Mouse (Mus musculus) natural killer cell, adult 2 months (primary cell): ENCODE results near the gene Gsdma3.
"Not testable (repeated sequence)": the region's sequence is repeated elsewhere in the genome, so short reads cannot be mapped to it uniquely, and the experiment has no call there.

Source experiments
- DNase-seq, 2 experiments: peaks; one replicate each; pipeline ENCODE4 v3.0.0; 2022; ENCODE audit warnings: low spot score in 2 of 2

Gsdma3 gene

GRCm38 (mm10) chr11:98595955-98596354, 30.2 kb upstream of the Gsdma3 start:
- DNase-seq = peak; percentile 26 to 52

- DNase-seq = peak; percentile 68 to 80
Measured at GRCm38 (mm10) chr11:98597363-98597762, 28.8 kb upstream of the Gsdma3 start.

- no peak for DNase-seq
Measured at GRCm38 (mm10) chr11:98597991-98598390, 28.2 kb upstream of the Gsdma3 start, which contains the start of gene Lrrc3c. Gene Lrrc3c, plus strand, starts transcription at chr11:98598291.

- DNase-seq = no peak
Measured at GRCm38 (mm10) chr11:98598851-98599290, 27.3 kb upstream of the Gsdma3 start.

GRCm38 (mm10) chr11:98599291-98599690, 26.9 kb upstream of the Gsdma3 start:
- DNase-seq = no peak

GRCm38 (mm10) chr11:98602090-98602690, 24.0 kb upstream of the Gsdma3 start:
- no peak for DNase-seq

GRCm38 (mm10) chr11:98603953-98604352, 22.2 kb upstream of the Gsdma3 start:
- DNase-seq = no peak

GRCm38 (mm10) chr11:98604911-98605310, 21.2 kb upstream of the Gsdma3 start:
- DNase-seq = not testable (repeated sequence)

- DNase-seq = peak; percentile 36 to 37
Measured at GRCm38 (mm10) chr11:98606763-98607162, 19.4 kb upstream of the Gsdma3 start.

GRCm38 (mm10) chr11:98620791-98621190, 5.4 kb upstream of the Gsdma3 start:
- no peak for DNase-seq

- DNase-seq = not testable (repeated sequence)
Measured at GRCm38 (mm10) chr11:98623981-98624380, 2.2 kb upstream of the Gsdma3 start.

- DNase-seq = not testable (repeated sequence)
Measured at GRCm38 (mm10) chr11:98624381-98624780, 1.8 kb upstream of the Gsdma3 start.

- DNase-seq = no peak
Measured at GRCm38 (mm10) chr11:98628706-98629105, 2.5 kb downstream of the Gsdma3 start.

GRCm38 (mm10) chr11:98630646-98631045, 4.5 kb downstream of the Gsdma3 start:
- DNase-seq = no peak

GRCm38 (mm10) chr11:98635312-98635970, 9.3 kb downstream of the Gsdma3 start:
- DNase-seq = peak; percentile 18 to 53

GRCm38 (mm10) chr11:98637501-98637900, 11.3 kb downstream of the Gsdma3 start:
- no peak for DNase-seq

- no peak for DNase-seq
Measured at GRCm38 (mm10) chr11:98640091-98640490, 13.9 kb downstream of the Gsdma3 start.

- DNase-seq = no peak
Measured at GRCm38 (mm10) chr11:98644757-98645156, 18.6 kb downstream of the Gsdma3 start.

- no peak for DNase-seq
Measured at GRCm38 (mm10) chr11:98645946-98646345, 19.8 kb downstream of the Gsdma3 start.

- DNase-seq = no peak
Measured at GRCm38 (mm10) chr11:98646459-98646858, 20.3 kb downstream of the Gsdma3 start, which contains the start of gene Gsdma2. Gene Gsdma2, plus strand, starts transcription at chr11:98646759.

- DNase-seq = peak; percentile 53 to 67
Measured at GRCm38 (mm10) chr11:98655076-98655475, 28.9 kb downstream of the Gsdma3 start.

GRCm38 (mm10) chr11:98660517-98660916, 34.4 kb downstream of the Gsdma3 start:
- peak; percentile 45 to 58 for DNase-seq

- no peak for DNase-seq
Measured at GRCm38 (mm10) chr11:98664091-98664490, 37.9 kb downstream of the Gsdma3 start, which contains the start of gene Gsdma. Gene Gsdma, plus strand, starts transcription at chr11:98664351.
